Mouse (Mus musculus) hindbrain, embryonic 16.5 days (tissue): Measurements from ENCODE around the gene Eps8l3. TPM values are rescaled to one million over a fixed set of nuclear protein-coding genes. Genes with fewer than 3 reads are reported as not detected.

Source experiments
- ATAC-seq: fragments of 200-750 bp; cut with Nextera tagmentation; 2 replicates; pipeline ENCODE4 v1.8.0; 2017; ENCODE audit warnings: moderate TSS enrichment, moderate library complexity
- H3K27ac ChIP-seq: fragments of 300-500 bp; sonication (generic); 2 replicates; pipeline ENCODE4 v1.5.1; 2014; ENCODE audit warnings: low read depth, mild to moderate bottlenecking, control low read depth, low read length, moderate library complexity
- H3K27me3 ChIP-seq: fragments of 300-500 bp; sonication (generic); replicated peaks from 2 replicates; pipeline ENCODE4 v1.6.1; 2014; ENCODE audit warnings: low read length; ENCODE audit not compliant: control insufficient read depth, insufficient read depth
- H3K36me3 ChIP-seq: fragments of 300-500 bp; sonication (generic); 2 replicates; pipeline ENCODE4 v1.6.1; 2014; ENCODE audit warnings: mild to moderate bottlenecking, low read length, moderate library complexity, mixed read lengths; ENCODE audit not compliant: control insufficient read depth, insufficient read depth
- H3K4me1 ChIP-seq: fragments of 300-500 bp; sonication (generic); 2 replicates; pipeline ENCODE4 v1.6.1; 2014; ENCODE audit warnings: low read depth, low read length; ENCODE audit not compliant: control insufficient read depth, insufficient read depth
- H3K4me2 ChIP-seq: fragments of 300-500 bp; sonication (generic); 2 replicates; pipeline ENCODE4 v1.6.1; 2014; ENCODE audit warnings: mild to moderate bottlenecking, low read length, control low read depth, moderate library complexity
- H3K4me3 ChIP-seq: fragments of 300-500 bp; sonication (generic); 2 replicates; pipeline ENCODE4 v1.5.1; 2014; ENCODE audit warnings: mild to moderate bottlenecking, low read length, control low read depth, moderate library complexity
- H3K9ac ChIP-seq: fragments of 300-500 bp; sonication (generic); 2 replicates; pipeline ENCODE4 v1.6.1; 2014; ENCODE audit warnings: low read depth, mild to moderate bottlenecking, control low read depth, low read length, moderate library complexity
- H3K9me3 ChIP-seq: fragments of 300-500 bp; sonication (generic); 2 replicates; pipeline ENCODE4 v1.6.1; 2014; ENCODE audit warnings: mild to moderate bottlenecking, low read length, moderate library complexity; ENCODE audit not compliant: control insufficient read depth
- WGBS: fragments of 180-500 bp; shearing (Covaris S2); extraction: QIAGEN DNeasy Blood & Tissue Kit; methylation state at CpG from one replicate; pipeline ENCODE4 v1.1.7; 2014; 5-methylcytosine and 5-hydroxymethylcytosine counted together
- polyA plus RNA-seq: library from polyadenylated mRNA; unstranded; fragments of >200 nt; fragmentation: Nextera tagmentation; extraction: Ambion mirVana; gene quantifications from 2 replicates; pipeline ENCODE4 v1.2.1, GENCODE M21; 2015

Gene Eps8l3
- polyA plus RNA-seq, 1 experiment from 2014 or later = not detected

GRCm38 (mm10) chr3:107905942-107906341 is 28.9 kb downstream of the Eps8l3 start:
- H3K27ac ChIP-seq = no peak overlapping the region
- H3K4me2 ChIP-seq = no peak overlapping the region
- H3K9me3 ChIP-seq = no peaks in the 10 kb centered on the region
- H3K4me1 ChIP-seq = no peaks in the 10 kb centered on the region
- WGBS = 77% methylated on average over 6 of the region's 6 CpGs
- H3K9ac ChIP-seq = no peak overlapping the region
- H3K4me3 ChIP-seq = no peak overlapping the region
- no peak for ATAC-seq
- H3K36me3 ChIP-seq = no peaks in the 10 kb centered on the region
- H3K27me3 ChIP-seq = no peaks in the 10 kb centered on the region

GRCm38 (mm10) chr3:107916674-107917073 is 39.6 kb downstream of the Eps8l3 start:
- no peak overlapping the region for H3K27ac ChIP-seq
- H3K27me3 ChIP-seq = no peaks in the 10 kb centered on the region
- no peak overlapping the region for H3K4me2 ChIP-seq
- no peak overlapping the region for H3K4me3 ChIP-seq
- H3K4me1 ChIP-seq = no peaks in the 10 kb centered on the region
- no peaks in the 10 kb centered on the region for H3K9me3 ChIP-seq
- WGBS = 81% methylated on average over 15 of the region's 15 CpGs
- ATAC-seq = no peak
- no peaks in the 10 kb centered on the region for H3K36me3 ChIP-seq
- H3K9ac ChIP-seq = no peak overlapping the region

GRCm38 (mm10) chr3:107917097-107917496 is 40.1 kb downstream of the Eps8l3 start:
- Histone ChIP-seq H3K27ac (no peak overlapping the region), H3K4me1 (no peaks in the 10 kb centered on the region), H3K36me3 (no peaks in the 10 kb centered on the region), H3K4me2 (no peak overlapping the region), H3K27me3 (no peaks in the 10 kb centered on the region), H3K9ac (no peak overlapping the region), H3K9me3 (no peaks in the 10 kb centered on the region), H3K4me3 (no peak overlapping the region)
- ATAC-seq = no peak
- WGBS = 82% methylated on average over 3 of the region's 3 CpGs

DNA sequence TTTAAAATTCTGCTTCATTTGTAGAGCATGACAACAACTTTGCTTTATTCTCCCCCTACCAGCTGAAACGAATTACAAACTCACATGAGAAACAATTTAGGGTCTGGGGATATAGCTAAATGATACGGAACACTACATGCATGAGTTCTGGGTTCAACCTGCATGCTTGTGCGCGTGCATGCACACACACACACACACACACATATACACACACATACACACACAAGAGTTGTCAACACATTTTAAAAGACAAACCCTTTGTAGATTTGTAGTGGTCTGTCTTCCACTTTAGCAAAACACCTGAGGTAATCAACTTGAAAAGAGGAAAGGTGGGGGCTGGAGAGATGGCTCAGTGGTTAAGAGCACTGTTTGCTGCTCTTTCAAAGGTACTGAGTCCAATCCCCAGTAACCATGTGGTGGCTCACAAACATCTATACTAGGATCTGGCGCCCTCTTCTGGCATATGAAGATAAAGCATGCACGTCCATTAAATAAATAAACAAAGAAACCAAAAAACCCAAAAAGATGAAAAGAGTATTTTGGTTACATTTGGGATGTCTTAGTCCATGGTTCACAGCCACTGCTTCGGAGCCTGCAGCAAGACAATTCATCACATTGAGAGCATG is 40.9 kb downstream of the Eps8l3 start:
- Histone ChIP-seq H3K36me3 (no peaks in the 10 kb centered on the region), H3K9ac (no peak overlapping the region), H3K4me2 (no peak overlapping the region), H3K9me3 (no peaks in the 10 kb centered on the region), H3K27ac (no peak overlapping the region), H3K27me3 (no peaks in the 10 kb centered on the region), H3K4me1 (no peaks in the 10 kb centered on the region), H3K4me3 (no peak overlapping the region)
- peak; percentile 76 for ATAC-seq
- WGBS = 59% methylated on average over 7 of the region's 7 CpGs

GRCm38 (mm10) chr3:107920348-107920747 is 43.3 kb downstream of the Eps8l3 start:
- no peaks in the 10 kb centered on the region for H3K27me3 ChIP-seq
- no peak for ATAC-seq
- H3K4me1 ChIP-seq = no peaks in the 10 kb centered on the region
- 87% methylated on average over 5 of the region's 5 CpGs for WGBS
- H3K9me3 ChIP-seq = no peaks in the 10 kb centered on the region
- no peak overlapping the region for H3K9ac ChIP-seq
- no peaks in the 10 kb centered on the region for H3K36me3 ChIP-seq
- no peak overlapping the region for H3K4me3 ChIP-seq
- no peak overlapping the region for H3K27ac ChIP-seq
- no peak overlapping the region for H3K4me2 ChIP-seq

DNA sequence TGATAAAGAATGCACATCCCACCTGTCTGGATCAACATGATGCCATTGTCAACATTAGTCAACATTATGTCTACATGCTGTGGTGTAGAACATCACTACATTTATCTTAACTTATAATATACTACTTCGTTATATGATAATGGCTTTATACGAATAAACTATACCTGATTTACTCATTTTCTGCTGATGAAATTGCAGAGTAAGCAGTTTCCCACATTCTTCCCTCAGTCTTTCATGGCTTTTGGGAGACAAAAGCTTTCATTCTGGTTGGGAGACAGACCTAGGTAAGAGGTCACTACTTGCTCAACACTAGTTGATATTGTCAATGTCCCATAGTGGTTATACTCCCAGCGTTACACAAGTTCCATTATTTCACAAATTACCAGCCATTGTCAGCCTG is 48.3 kb downstream of the Eps8l3 start:
- H3K27me3 ChIP-seq = no peaks in the 10 kb centered on the region
- ATAC-seq = no peak
- no peak overlapping the region for H3K4me3 ChIP-seq
- H3K9ac ChIP-seq = no peak overlapping the region
- peaks cover 3% of the 10 kb centered on the region; the same call in 1 of the 2 replicates for H3K4me1 ChIP-seq
- H3K4me2 ChIP-seq = no peak overlapping the region
- WGBS = 96% methylated on average over 3 of the region's 3 CpGs
- no peaks in the 10 kb centered on the region for H3K9me3 ChIP-seq
- no peak overlapping the region for H3K27ac ChIP-seq
- H3K36me3 ChIP-seq = no peaks in the 10 kb centered on the region

DNA sequence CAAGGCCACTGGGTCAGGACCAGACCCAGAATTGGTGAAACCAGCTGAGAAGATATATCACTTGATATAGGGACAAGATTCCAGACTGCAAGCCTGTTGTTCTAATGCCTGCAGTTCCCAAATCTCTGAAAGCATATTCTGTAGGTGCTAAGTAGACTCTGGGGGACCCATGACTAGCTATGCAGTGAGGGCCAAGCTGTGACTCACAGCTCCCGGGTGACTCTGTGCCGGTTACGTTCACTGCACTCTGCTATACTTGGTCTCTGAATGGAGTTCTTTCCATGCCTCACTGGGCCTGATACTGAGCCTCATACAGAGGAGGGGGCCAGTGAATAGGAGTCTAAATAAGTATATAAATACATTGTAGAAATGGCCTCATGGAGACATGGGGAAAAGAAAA is 50.8 kb downstream of the Eps8l3 start:
- ATAC-seq = no peak
- Histone ChIP-seq H3K9ac (no peak overlapping the region), H3K4me2 (no peak overlapping the region), H3K27me3 (no peaks in the 10 kb centered on the region), H3K9me3 (no peaks in the 10 kb centered on the region), H3K36me3 (no peaks in the 10 kb centered on the region), H3K4me3 (no peak overlapping the region), H3K27ac (no peak overlapping the region), H3K4me1 (peaks cover 12% of the 10 kb centered on the region)
- 57% methylated on average over 3 of the region's 3 CpGs for WGBS

GRCm38 (mm10) chr3:107928691-107929090 is 51.7 kb downstream of the Eps8l3 start:
- no peak for ATAC-seq

GRCm38 (mm10) chr3:107929243-107929642 is 52.2 kb downstream of the Eps8l3 start:
- H3K27me3 ChIP-seq = no peaks in the 10 kb centered on the region
- no peak overlapping the region for H3K4me3 ChIP-seq
- H3K4me1 ChIP-seq = peaks cover 12% of the 10 kb centered on the region
- no peak for ATAC-seq
- no peaks in the 10 kb centered on the region for H3K36me3 ChIP-seq
- no peak overlapping the region for H3K4me2 ChIP-seq
- WGBS = 92% methylated on average over 4 of the region's 4 CpGs
- no peak overlapping the region for H3K9ac ChIP-seq
- H3K9me3 ChIP-seq = no peaks in the 10 kb centered on the region
- no peak overlapping the region for H3K27ac ChIP-seq

More at GRCm38 (mm10) chr3:107928691-107929090, 51.7 kb downstream of the Eps8l3 start:
- Histone ChIP-seq H3K36me3 (no peaks in the 10 kb centered on the region), H3K9ac (no peak overlapping the region), H3K27ac (no peak overlapping the region), H3K27me3 (no peaks in the 10 kb centered on the region), H3K4me1 (peaks cover 12% of the 10 kb centered on the region), H3K4me3 (no peak overlapping the region), H3K4me2 (no peak overlapping the region), H3K9me3 (no peaks in the 10 kb centered on the region)
- 82% methylated on average over 11 of the region's 11 CpGs for whole genome bisulfite sequencing

DNA sequence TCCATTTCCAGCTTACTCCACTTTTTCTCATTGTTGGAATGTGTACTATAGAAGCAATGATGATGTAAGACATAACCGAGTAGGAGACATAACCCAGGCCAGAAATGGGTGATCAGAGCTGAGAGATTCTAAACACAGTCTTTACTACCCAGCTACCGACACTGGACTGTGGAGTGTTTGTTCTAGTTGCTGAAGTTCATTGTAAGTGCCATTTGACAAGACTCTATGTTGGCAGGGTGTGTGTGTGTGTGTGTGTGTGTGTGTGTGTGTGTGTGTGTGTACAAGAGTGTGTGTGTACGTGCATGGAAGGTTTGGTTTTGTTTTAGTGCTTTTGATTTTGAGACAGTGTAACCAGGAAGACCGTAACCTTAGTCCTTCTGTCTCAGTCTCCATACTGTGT is 52.7 kb downstream of the Eps8l3 start:
- no peaks in the 10 kb centered on the region for H3K36me3 ChIP-seq
- H3K4me2 ChIP-seq = no peak overlapping the region
- H3K9ac ChIP-seq = no peak overlapping the region
- H3K27me3 ChIP-seq = no peaks in the 10 kb centered on the region
- WGBS = 92% methylated on average over 4 of the region's 4 CpGs
- H3K27ac ChIP-seq = no peak overlapping the region
- H3K9me3 ChIP-seq = no peaks in the 10 kb centered on the region
- peaks cover 12% of the 10 kb centered on the region for H3K4me1 ChIP-seq
- no peak for ATAC-seq
- no peak overlapping the region for H3K4me3 ChIP-seq
